Mouse (Mus musculus): Measurements from ENCODE around the gene Lgr5. TPM values are rescaled to one million over a fixed set of nuclear protein-coding genes. Genes with fewer than 3 reads are reported as not detected.

Gene Lgr5
- total RNA-seq, 2 experiments from 2014 or later = 0.14 TPM; not detected in 1

- no peak for DNase-seq (ENCODE audit: low spot score)
Measured at GRCm38 (mm10) chr10:115425351-115425750, 162.2 kb downstream of the Lgr5 start.

GRCm38 (mm10) chr10:115421976-115422375, 165.6 kb downstream of the Lgr5 start:
- DNase-seq (ENCODE audit: low spot score) = no peak

DNA sequence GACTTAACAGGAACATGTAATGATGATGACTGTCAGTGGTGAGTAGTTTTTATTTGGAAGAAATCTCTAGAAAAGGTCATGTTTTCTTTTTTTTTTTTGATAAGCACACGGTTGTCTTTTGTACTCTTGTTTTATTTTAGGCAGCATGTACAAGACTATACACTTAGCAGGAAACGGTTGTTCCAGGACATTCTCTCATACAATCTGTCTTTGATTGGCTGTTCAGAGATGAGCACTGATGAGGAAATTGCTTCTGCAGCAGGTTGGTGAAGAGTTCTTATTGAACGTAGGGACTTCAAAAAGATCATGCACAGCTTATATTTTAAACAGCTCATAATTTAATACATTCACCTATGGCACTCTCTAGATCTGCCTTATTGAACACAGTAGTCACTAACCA, 173.5 kb downstream of the Lgr5 start:
- no peak for DNase-seq (ENCODE audit: low spot score)

- DNase-seq (ENCODE audit: low spot score) = no peak
Measured at GRCm38 (mm10) chr10:115413496-115413895, 174.1 kb downstream of the Lgr5 start.

GRCm38 (mm10) chr10:115406393-115406792, 181.2 kb downstream of the Lgr5 start:
- DNase-seq (ENCODE audit: low spot score) = peak; percentile 28

Other genes starting within 250 kb of the Lgr5 start
- gene Tmem19, start 225.3 kb downstream of the Lgr5 start, total RNA-seq (2021) = 10 to 100 TPM; 13.7 to 18.3 TPM
- 1 to 10 TPM; 7.0 to 8.8 TPM for gene Thap2, start 203.3 kb downstream of the Lgr5 start, total RNA-seq (2021)
- gene Zfc3h1, start 202.8 kb downstream of the Lgr5 start, total RNA-seq (2021) = 1 to 10 TPM; 8.0 to 9.3 TPM
- not detected for gene A930009A15Rik, start 17.8 kb downstream of the Lgr5 start, total RNA-seq (2021)
- gene Tspan8, start 229.1 kb upstream of the Lgr5 start, total RNA-seq (2021) = 100 to 1,000 TPM; 110 to 113 TPM

Data from gastrocnemius, adult 18-20 months (tissue).